Mouse (Mus musculus): ENCODE measurements around the gene Cobl. TPM values are rescaled to one million over a fixed set of nuclear protein-coding genes. Genes with fewer than 3 reads are reported as not detected.

Gene Cobl
- polyA plus RNA-seq, 1 experiment from 2014 or later = 9.3 TPM

DNA sequence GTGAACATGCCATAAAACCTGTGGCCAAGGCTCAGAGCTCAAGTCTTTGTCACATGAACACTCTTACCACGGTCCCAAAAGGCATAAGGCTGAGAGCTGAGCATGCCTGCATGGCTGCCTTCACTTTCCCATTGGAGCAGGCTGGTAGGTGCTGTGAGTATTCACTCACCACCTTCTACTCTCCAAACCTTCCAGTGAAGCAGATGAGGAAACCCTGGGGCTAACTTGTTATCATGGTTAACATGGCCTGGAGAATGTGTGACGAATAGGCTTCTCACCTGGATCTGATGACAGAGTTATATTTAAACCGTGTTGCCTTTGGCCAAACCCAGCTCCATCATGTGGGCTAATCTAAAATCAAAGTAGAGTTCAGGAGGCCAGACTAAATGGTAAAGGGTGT is 237.4 kb downstream of the Cobl start:
- ATAC-seq = no peak
- WGBS = 89% methylated on average over 3 of the region's 3 CpGs
- H3K27me3 ChIP-seq (replicated peaks) = no peaks in the 10 kb centered on the region
- no peak overlapping the region for H3K9ac ChIP-seq
- no peaks in the 10 kb centered on the region for H3K36me3 ChIP-seq
- H3K4me2 ChIP-seq (replicated peaks) = no peak overlapping the region
- H3K4me3 ChIP-seq (replicated peaks) = no peak overlapping the region
- no peaks in the 10 kb centered on the region for H3K4me1 ChIP-seq (replicated peaks)
- H3K9me3 ChIP-seq = no peaks in the 10 kb centered on the region
- no peak overlapping the region for H3K27ac ChIP-seq

- no peak overlapping the region for H3K27ac ChIP-seq
- no peaks in the 10 kb centered on the region for H3K9me3 ChIP-seq
- H3K36me3 ChIP-seq = no peaks in the 10 kb centered on the region
- no peak overlapping the region for H3K4me3 ChIP-seq (replicated peaks)
- ATAC-seq = no peak
- WGBS = 55% methylated on average over 4 of the region's 4 CpGs
- no peak overlapping the region for H3K9ac ChIP-seq
- no peaks in the 10 kb centered on the region for H3K27me3 ChIP-seq (replicated peaks)
- H3K4me1 ChIP-seq (replicated peaks) = no peaks in the 10 kb centered on the region
- H3K4me2 ChIP-seq (replicated peaks) = no peak overlapping the region
These were observed 244.9 kb downstream of the Cobl start for GRCm38 (mm10) chr11:12219594-12220530.

DNA sequence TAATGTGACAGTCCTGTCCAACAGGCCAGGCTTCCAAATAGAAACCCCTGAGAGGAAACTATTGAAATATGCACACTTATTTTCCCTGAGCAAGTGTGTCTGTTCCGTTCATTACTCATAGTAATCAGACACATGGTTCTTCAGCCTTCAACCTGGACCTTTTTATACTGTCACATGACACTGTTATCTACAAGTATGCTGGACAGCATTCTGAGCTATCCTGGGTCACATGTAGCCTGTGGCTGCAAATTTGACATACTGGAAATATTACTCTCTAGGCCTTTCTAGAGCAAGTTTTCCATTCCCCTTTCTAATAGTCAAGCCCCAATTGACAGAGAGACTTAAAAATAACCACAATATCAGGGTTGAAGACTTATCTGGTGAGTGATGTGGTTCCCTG is 247.9 kb downstream of the Cobl start:
- Histone ChIP-seq H3K36me3 (no peaks in the 10 kb centered on the region), H3K4me1 (replicated peaks) (no peaks in the 10 kb centered on the region), H3K9me3 (no peaks in the 10 kb centered on the region), H3K27me3 (replicated peaks) (no peaks in the 10 kb centered on the region), H3K4me2 (replicated peaks) (no peak overlapping the region), H3K27ac (no peak overlapping the region), H3K9ac (no peak overlapping the region), H3K4me3 (replicated peaks) (no peak overlapping the region)
- WGBS = 90% methylated on average over 1 of the region's 1 CpGs
- ATAC-seq = no peak

DNA sequence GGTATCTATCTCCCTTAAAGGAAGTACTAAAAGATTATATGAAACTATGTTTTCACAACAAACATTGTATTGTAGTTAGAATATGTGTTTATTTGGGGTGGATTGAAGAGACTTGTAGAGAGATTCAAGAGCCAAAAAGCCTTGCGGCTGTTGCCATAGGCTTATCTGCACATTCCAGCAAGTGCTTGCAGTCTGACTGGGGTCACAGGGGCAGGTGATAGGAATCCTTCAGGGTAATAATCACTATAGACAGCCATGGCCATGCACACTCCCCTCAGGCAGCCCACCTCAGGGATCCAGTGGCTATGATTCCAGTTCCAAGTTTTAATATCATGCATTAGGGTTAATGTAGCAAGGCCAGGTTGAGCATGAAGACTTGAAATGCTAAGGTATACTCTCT is 249.2 kb downstream of the Cobl start:
- Histone ChIP-seq H3K36me3 (no peaks in the 10 kb centered on the region), H3K4me3 (replicated peaks) (no peak overlapping the region), H3K27me3 (replicated peaks) (no peaks in the 10 kb centered on the region), H3K4me1 (replicated peaks) (no peaks in the 10 kb centered on the region), H3K27ac (no peak overlapping the region), H3K4me2 (replicated peaks) (no peak overlapping the region), H3K9ac (no peak overlapping the region), H3K9me3 (no peaks in the 10 kb centered on the region)
- 65% methylated on average over 1 of the region's 1 CpGs for WGBS
- no peak for ATAC-seq

DNA sequence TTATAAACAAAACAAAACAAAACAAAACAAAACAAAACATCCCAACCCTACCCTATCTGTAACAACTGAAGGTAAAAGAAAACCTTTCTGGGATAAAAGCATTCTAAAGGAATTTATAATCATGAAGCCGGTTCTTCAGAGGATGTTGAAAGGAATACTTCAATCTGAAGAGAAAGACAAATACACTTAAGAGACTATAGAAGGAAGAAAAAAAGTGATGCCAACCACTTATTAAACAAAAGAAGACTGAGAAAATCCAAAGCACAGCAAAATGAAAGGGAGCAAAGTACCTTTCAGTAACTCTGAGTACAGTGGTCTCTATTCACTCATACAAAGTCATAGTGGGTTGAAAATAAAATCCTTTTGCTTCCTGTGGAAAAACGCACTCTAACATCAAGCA is 256.2 kb downstream of the Cobl start:
- H3K4me1 ChIP-seq (replicated peaks) = no peaks in the 10 kb centered on the region
- no peaks in the 10 kb centered on the region for H3K9me3 ChIP-seq
- H3K9ac ChIP-seq = no peak overlapping the region
- no peaks in the 10 kb centered on the region for H3K36me3 ChIP-seq
- no peak overlapping the region for H3K4me3 ChIP-seq (replicated peaks)
- H3K4me2 ChIP-seq (replicated peaks) = no peak overlapping the region
- H3K27me3 ChIP-seq (replicated peaks) = no peaks in the 10 kb centered on the region
- 78% methylated on average over 2 of the region's 2 CpGs for WGBS
- no peak for ATAC-seq
- H3K27ac ChIP-seq = no peak overlapping the region

DNA sequence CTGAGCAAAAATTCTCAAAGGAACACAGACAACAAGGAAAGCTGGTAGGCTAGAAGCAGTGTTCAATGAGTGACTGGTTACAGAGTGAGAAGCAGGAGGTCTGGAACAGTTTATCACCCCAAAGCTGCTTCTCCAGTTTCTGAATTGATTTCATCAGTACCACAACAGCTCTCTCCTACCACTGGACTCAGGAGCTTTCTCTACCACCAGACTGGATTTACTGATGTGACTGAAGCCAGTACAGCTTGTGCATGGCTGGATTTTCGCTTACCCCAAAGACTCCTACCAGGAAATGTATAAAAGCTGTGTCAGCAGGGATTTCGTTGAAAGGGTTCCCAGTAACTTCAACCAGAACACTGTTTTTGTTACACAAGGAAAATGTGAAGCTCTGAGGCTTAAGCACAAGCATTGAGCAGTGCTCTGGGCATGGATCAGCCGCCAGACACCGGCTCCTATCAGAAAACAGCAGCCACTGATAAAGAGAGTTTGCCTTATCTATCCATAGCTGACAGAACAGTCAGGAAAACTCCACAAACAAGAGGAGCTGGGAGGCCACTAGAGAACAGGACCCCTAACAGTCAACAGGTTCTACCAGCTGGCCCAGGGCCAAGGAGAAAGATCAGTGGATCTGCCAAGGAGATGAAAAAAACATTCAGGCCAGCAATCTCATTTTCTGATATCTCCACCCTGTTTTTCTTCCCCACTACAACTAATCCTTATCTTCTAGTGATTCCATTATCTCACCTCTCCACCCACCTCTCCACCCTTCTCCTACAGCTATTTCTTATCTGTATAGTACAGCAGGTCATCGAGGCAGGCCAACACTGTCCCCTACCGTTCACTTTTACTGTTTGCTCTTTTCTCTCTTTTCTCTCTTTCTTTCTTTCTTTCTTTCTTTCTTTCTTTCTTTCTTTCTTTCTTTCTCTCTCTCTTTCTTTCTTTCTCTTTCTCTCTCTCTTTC is 259.3 kb downstream of the Cobl start:
- no peaks in the 10 kb centered on the region for H3K36me3 ChIP-seq
- H3K27ac ChIP-seq = no peak overlapping the region
- no peak overlapping the region for H3K9ac ChIP-seq
- H3K27me3 ChIP-seq (replicated peaks) = no peaks in the 10 kb centered on the region
- H3K4me3 ChIP-seq (replicated peaks) = no peak overlapping the region
- WGBS = 39% methylated on average over 6 of the region's 6 CpGs
- ATAC-seq = peak; percentile 93
- no peaks in the 10 kb centered on the region for H3K4me1 ChIP-seq (replicated peaks)
- no peak overlapping the region for H3K4me2 ChIP-seq (replicated peaks)
- no peaks in the 10 kb centered on the region for H3K9me3 ChIP-seq

DNA sequence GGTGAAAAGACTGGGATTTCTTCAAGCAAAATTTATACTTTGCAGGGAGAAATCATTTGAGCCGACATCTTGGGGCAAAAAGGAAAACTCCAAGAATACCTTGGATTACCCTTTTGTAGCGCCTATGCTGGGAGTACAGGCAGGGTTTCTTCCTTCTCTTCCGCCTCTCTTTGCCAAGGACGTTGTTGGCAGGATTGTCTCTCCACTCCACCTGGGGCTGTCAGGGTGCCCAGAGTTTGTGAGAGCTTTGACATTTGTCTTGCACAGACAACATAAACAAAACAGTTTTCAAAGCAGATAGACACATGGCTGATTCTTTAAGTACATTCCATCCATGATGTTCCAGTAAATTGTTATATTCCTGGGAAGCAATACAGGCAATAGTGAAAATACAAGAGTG is 265.3 kb downstream of the Cobl start:
- H3K9ac ChIP-seq = no peak overlapping the region
- WGBS = 86% methylated on average over 4 of the region's 4 CpGs
- H3K4me2 ChIP-seq (replicated peaks) = no peak overlapping the region

GRCm38 (mm10) chr11:12198700-12199349 is 265.9 kb downstream of the Cobl start:
- 88% methylated on average over 6 of the region's 6 CpGs for WGBS
- no peak overlapping the region for H3K4me2 ChIP-seq (replicated peaks)
- no peak overlapping the region for H3K27ac ChIP-seq

More for the DNA sequence above, 265.3 kb downstream of the Cobl start:
- Histone ChIP-seq H3K27me3 (replicated peaks) (no peaks in the 10 kb centered on the region), H3K36me3 (no peaks in the 10 kb centered on the region), H3K27ac (no peak overlapping the region), H3K4me3 (replicated peaks) (no peak overlapping the region), H3K4me1 (replicated peaks) (no peaks in the 10 kb centered on the region), H3K9me3 (no peaks in the 10 kb centered on the region)
- no peak for ATAC-seq

GRCm38 (mm10) chr11:12198017-12198416 is 266.7 kb downstream of the Cobl start:
- no peaks in the 10 kb centered on the region for H3K9me3 ChIP-seq
- no peaks in the 10 kb centered on the region for H3K36me3 ChIP-seq
- WGBS = 60% methylated on average over 2 of the region's 2 CpGs
- no peaks in the 10 kb centered on the region for H3K27me3 ChIP-seq (replicated peaks)
- no peak overlapping the region for H3K4me3 ChIP-seq (replicated peaks)
- ATAC-seq = no peak
- H3K4me1 ChIP-seq (replicated peaks) = no peaks in the 10 kb centered on the region
- H3K4me2 ChIP-seq (replicated peaks) = no peak overlapping the region
- no peak overlapping the region for H3K9ac ChIP-seq
- no peak overlapping the region for H3K27ac ChIP-seq

More at GRCm38 (mm10) chr11:12198700-12199349, 265.9 kb downstream of the Cobl start:
- Histone ChIP-seq H3K9ac (no peak overlapping the region), H3K9me3 (no peaks in the 10 kb centered on the region), H3K27me3 (replicated peaks) (no peaks in the 10 kb centered on the region), H3K36me3 (no peaks in the 10 kb centered on the region), H3K4me3 (replicated peaks) (no peak overlapping the region), H3K4me1 (replicated peaks) (no peaks in the 10 kb centered on the region)
- no peak for ATAC-seq

DNA sequence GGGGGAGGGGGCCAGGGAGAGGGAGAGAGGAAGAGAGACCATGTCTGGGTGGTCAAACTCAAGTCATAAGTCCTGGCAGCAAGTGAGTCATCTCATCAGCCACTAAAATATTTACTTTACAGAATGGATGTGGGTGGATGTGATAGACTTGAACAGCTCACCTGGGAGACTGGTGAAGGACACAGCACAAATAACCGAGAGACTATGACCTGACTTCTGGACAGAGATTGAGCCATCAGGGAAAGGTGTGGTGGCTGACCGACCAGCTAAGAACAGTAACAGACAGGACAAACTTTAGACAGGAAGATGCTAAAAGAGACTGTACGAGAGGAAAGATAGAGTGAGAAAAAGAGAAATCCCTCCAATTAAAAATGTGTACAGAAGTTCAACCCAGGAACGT is 267.2 kb downstream of the Cobl start:
- Histone ChIP-seq H3K4me1 (replicated peaks) (no peaks in the 10 kb centered on the region), H3K27me3 (replicated peaks) (no peaks in the 10 kb centered on the region), H3K27ac (no peak overlapping the region), H3K4me2 (replicated peaks) (no peak overlapping the region), H3K9ac (no peak overlapping the region), H3K4me3 (replicated peaks) (no peak overlapping the region), H3K36me3 (no peaks in the 10 kb centered on the region), H3K9me3 (no peaks in the 10 kb centered on the region)
- no peak for ATAC-seq
- WGBS = 54% methylated on average over 4 of the region's 4 CpGs

GRCm38 (mm10) chr11:12195390-12195789 is 269.4 kb downstream of the Cobl start:
- Histone ChIP-seq H3K9me3 (no peaks in the 10 kb centered on the region), H3K27me3 (replicated peaks) (no peaks in the 10 kb centered on the region), H3K9ac (no peak overlapping the region), H3K4me2 (replicated peaks) (no peak overlapping the region), H3K4me1 (replicated peaks) (no peaks in the 10 kb centered on the region), H3K27ac (no peak overlapping the region), H3K4me3 (replicated peaks) (no peak overlapping the region), H3K36me3 (no peaks in the 10 kb centered on the region)
- ATAC-seq = no peak
- 71% methylated on average over 3 of the region's 3 CpGs for WGBS

- Histone ChIP-seq H3K9me3 (no peaks in the 10 kb centered on the region), H3K27ac (no peak overlapping the region), H3K4me3 (replicated peaks) (no peak overlapping the region), H3K4me1 (replicated peaks) (no peaks in the 10 kb centered on the region), H3K9ac (no peak overlapping the region), H3K27me3 (replicated peaks) (no peaks in the 10 kb centered on the region), H3K36me3 (no peaks in the 10 kb centered on the region), H3K4me2 (replicated peaks) (no peak overlapping the region)
- 69% methylated on average over 4 of the region's 4 CpGs for WGBS
- ATAC-seq = no peak
These were observed 271.4 kb downstream of the Cobl start for GRCm38 (mm10) chr11:12193369-12193768.

Measured in intestine, embryonic 15.5 days (tissue).